Mouse (Mus musculus) lung, postnatal 10 days (tissue): Measurements from ENCODE around the gene Mansc1.

Experiments used
- DNase-seq: peaks from one replicate; pipeline ENCODE4 v3.0.0; 2021

The Mansc1 gene

DNA sequence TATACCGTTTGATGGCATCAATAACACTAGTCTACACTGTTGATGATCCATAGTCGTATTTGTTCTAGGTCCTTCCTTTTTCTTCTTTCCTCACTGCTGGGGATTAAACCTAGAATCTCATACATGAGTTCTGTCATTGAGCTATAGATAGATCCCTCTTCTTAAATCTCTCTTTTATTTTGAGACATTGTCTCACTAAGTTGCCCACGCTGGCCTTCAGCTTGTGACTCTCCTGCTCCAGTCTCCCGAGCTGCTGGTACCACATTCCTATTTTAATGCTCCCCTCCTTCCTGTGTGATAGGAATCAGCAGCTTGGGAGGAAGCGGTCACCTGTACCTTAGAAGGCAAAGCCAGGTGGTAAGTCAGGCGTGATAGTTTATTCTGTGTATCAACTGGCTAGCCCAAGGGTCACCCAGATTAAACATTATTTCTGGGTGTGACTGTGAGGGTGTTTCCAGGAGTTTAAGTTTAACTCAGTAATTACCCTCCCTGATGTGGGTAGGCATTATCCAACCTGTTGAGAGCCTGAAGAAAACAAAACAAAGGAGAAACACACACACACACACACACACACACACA, 34.5 kb downstream of the Mansc1 start:
- DNase-seq, result no peak

DNA sequence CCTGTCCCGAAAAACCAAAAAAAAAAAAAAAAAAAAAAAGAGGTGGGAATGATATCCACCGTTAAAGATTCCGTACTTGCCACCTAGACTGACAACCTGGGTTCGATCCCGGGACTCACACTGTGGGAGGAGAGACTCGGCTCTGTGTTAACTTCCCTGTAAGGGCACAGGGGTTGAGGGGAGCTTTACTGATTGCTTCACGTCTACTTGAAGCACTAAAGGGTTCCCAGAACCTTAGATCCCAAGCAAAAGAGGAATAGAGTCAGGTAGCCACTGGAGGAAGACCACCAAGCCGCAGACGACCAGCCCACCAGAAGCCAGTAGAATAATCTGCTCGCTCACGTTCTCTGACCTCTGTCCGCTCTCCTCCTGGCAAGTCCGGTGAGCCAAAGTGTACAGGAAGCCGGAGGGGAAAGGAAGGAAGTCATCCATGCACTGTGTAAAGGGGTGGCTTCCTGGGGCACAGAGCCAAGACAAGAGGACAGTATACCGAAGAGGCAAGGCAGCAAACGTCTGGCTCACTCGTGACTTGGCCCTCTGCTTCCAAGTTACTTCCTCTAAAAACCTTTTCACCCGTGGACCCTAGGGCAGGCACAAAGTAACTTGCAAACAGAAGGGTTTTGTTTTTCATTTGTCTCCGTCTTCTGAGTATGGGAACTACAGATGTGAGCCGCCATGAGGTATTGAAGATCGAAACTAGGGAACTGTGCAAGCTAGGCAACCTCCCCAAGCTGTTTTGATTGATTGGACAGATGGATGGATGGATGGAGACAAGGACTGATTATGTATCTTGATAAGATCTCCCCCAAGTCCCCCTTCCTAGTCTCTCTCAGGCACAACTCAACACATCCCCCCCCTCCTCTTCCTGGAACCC, 37.5 kb downstream of the Mansc1 start:
- DNase-seq, result peak; percentile 80

DNA sequence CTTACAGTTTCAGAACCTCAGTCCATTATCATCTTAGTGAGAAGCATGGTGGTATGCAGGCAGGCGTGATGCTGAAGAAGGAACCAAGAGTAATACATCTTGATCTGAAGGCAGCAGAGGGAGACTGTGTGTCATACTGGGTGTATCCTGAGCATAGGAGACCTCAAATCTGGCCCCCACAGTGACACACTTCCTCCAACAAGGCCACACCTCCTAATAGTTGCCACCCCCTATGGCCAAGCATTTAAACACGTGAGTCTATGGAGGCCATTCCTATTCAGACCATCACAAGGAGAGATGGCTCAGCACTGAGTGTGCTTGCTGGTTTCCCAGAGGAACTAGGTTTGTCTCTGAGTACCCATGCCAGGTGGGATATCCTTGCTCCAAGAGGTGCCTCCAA, 40.7 kb downstream of the Mansc1 start:
- DNase-seq, result no peak

DNA sequence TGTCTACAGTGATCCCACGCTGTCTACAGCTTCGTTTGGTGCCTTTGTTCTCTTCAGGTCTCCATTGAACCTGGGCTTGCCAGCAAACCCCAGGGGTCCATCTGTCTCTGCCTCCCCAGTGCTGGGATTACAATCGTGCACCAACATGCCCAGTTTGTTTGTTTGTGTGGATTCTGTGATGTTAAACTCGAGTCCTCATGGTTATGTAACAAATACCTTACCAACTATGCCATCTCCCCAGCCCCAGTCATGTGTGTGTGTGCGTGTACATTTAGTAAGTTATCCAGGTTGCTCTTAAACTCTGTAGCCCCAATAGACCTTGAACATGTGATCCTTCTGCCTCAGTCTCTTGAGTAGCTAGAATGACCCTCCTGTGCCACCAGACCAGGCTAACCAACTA, 46.0 kb downstream of the Mansc1 start:
- DNase-seq, result no peak

DNA sequence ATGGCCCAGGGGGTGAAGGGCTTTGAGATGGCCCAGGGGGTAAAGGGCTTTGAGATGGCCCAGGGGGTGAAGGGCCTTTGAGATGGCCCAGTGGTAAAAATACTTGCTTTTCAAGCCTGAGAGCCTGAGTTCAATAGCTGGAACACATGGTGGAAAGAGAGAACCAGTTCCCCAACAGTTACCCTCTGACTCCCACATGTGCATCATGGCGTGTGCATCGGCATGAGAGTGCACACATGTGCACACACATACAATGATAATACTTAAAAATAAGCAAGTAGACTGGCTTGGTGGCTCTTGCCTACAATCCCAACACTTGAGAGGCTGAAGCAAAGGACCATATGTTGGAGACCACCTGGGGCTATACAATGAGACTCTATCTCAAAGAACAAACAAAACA, 47.7 kb downstream of the Mansc1 start:
- DNase-seq, result no peak

DNA sequence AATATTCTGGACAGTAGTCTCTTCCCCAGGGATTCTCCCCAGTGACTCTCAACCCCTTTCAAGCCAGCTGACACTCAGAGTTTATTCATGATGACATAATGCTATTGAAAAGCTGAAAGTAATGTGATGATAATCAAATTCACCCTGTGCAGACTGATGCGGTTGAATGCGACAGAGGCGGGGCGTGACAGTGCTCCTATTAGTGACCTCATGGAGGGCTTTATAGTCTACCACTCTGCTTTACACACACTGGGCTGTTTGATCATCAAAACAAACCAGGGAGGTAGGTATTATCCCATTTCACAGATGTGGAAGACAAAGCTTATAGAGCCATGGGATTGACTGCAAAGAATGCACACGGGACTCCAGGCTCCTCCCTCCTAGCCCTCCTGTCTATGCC, 50.2 kb downstream of the Mansc1 start:
- no peak for DNase-seq

DNA sequence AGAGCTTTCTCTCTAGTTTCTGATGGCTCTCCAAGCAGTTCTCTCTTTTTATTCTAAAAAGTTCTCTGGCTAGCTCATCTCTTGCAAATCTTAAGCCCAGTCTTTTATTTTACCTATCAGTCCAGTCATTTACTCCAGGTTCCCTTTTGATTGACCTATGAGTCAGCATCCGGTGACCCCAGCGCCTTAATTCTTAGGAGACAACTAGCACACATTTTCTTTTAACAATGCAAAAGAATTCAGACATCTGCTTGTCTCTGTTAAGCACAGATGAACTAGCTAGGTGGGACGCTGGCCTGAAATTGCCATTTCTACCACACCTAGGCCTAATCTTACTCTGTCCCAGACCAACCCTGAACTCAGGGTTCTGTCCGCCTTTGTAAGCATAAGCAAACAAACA, 52.8 kb downstream of the Mansc1 start:
- DNase-seq, result no peak

DNA sequence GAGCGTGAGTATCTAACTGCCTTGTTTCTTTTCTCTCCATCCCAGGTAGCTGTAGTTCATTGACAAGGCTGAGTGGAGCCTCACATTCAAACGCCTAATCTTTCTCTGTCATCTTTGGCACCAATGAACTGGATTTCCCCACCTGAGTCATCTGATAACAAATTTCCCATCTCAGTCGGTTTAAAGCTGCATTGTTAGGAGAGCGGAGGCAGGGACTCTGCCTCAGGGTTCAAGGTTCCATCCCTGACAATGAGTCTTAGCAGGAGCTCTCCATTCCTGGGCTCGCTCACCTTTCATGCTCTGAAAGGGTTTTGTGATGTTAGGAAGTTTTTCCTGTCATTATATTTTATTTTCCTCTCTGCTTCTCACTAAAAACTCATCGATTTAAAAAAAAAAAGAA, 54.2 kb downstream of the Mansc1 start:
- no peak for DNase-seq

DNA sequence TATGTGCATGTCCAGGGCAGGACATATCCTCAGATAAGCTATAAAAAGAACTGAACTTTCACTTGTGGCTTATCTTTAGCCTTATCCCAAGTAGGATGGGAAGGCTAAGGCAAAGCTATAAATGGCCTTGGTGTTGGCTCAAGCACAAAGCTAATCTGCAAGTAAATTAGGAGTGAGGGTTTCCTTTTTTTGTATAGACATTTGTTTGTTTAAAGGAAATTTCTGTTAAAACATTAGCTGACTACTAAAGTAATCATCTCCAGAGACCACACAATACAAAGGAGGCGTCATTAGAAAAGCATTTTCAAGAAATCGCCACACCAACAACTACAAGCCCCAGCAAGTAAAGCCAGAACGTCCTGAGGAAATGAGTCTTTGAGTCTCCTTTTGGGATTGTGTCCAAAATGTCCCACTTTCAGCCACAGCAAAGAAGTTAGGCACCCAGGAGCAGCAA, 57.0 kb downstream of the Mansc1 start:
- peak; percentile 55 for DNase-seq

DNA sequence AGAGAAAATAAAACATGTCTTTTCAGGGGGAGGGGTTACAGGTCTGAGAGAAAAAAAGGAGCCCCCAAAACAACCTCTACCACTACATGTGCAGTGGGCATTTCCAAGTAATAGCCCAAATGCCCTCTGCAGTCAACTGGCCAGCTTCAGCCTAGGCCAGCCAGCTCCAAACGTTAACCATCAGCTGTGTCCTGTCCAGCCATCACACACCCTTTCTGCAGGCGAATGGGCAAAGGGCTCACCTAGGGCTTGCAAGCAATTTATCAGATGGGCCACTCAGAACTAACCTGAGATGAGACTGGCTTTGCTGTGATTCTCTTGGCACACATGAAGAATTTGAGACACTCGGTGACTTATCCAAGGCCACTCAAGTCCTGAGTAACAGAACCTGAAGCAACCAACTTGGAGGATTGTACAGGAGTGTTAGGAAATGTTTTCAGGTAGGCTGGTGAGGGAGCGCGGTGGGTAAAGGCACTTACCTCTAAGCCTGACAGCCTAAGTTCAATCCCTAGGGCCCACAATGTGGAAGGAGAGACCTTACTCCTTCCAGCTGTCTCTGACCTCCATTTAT, 64.2 kb downstream of the Mansc1 start:
- no peak for DNase-seq

DNA sequence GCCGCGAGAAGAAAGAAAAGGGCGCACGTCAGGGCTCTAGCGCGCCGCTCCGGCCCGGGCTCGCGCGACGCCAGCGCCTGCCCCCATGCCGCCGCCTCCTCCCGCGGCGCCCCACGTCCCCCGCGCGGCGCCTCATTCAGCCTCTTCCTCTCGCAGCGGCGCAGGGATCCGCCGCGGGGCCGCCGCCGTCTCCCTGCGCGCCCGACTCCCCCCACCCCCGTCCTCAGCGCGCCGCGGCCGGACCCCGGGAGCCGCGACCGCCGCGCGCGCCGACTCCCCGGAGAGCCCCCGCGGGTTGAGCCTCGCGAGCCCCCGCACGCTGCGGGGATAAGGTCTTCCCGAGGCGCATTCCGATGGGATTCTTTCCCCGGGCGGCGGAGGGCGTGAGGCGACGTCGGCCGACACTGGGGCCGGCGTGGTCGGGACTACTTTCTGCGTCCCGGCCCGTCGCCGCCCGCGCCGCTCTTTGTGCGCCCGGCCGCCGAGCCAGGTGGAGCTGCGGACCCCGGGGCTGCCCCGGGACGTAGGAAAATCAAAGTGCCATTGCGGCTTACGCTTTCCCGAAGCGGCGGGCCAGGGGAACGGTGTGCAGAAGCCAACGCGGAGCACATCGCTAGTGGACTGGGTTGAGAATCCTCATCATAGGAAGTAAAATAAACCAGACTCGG, 65.3 kb downstream of the Mansc1 start, which contains the start of gene Lrp6:
TSS of gene Lrp6 (minus strand) at position 148 of the 668 bp plus-strand sequence.
- peak; percentile 88 for DNase-seq

DNA sequence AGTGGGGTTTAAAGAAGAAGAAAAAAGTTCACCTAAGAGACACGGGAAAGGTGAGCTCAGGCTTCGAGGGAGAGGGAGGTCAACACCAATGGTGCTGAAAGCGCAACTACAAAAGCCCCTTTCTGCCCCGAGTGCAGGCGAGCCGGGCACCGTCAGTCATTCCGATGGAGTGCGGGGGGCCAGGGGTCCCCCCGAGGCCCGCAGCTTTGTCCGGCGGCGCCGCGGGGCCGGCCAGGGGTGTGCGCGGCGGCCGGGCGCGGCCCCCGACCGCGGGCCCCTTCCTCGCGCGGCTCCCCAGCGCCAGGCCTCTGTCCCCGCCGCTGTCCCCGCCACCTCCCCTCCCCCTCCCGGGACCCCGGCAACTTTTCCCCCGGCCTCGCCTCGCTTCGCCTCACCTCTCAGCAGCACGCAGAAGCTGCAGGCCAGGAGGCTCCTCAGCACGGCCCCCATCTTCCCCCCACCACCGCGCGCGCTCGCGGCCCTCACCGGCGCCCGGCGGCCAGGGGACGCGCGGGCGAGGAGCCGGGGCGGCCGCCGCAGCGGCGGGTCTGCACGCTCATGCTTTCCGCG, 66.0 kb downstream of the Mansc1 start:
- peak; percentile 23 for DNase-seq

DNA sequence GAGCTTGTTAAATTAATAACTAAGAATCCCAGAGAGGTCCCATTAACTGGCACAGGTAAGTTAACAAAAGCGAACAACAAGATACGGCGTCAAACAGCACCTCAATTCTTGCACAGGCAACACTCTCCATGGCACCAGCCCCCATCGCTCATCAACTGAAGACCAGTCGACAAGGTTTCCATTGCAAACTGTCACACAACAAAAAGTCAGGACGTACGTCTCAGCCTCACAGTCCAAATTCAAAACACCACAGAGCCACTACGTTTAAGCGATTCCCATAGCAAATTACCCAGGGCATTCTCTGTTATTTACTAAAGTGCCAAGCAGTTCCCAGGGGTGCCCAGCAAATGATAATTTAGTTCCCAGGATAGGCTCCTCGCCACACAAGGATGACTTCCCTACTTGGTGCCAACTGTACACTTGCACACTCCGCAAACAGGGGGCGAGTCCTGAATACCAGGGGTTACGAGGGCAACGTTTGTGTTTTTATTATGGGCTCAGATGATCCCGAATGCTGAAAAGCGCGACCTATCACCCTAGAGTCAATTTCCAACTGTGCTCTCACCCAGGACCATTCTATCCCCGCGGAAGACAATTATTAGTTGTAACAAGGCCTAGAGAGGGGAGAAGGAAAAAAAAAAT, 66.6 kb downstream of the Mansc1 start:
- peak; percentile 11 for DNase-seq

DNA sequence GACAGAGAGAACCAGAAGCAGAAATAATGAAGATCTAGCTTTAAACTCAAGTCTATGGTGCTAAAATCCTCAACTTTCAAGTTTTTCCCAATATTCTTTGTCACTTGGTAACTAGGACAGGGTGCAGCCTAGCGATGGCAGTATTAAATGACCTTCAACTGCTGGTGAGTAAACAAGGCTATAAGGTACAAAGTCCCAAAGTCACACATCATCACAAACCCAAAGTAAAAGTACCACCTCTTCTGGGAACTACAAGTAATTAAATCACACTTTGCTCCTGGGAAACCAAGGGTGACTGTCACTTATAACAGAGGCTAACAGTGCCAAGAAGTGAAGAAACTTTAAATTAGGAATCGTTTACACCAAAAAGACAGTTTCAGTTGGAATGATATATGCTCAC, 67.7 kb downstream of the Mansc1 start:
- no peak for DNase-seq

DNA sequence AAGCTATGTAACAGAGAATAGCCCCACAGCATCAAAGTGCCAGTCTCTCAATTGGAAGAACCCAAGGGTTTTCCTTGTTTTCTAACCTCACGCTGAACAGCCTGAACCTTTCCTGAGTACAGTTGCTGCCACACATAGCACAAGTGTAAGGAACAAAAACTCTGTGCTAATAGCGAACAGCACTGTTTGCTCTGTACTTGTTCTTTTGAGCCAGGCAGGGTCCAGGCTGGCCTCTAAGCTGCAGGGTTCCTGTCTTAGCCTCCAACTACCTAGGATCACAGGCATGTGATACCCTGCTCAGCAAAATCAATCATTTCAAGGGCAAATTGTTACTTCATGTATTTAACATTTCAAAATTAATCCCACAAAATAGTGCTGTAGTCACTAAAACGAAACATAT, 72.7 kb downstream of the Mansc1 start:
- no peak for DNase-seq
